Mouse (Mus musculus) effector memory CD4-positive, alpha-beta T cell, adult 5 months (primary cell): Measurements from ENCODE around the gene Kcnd2. TPM values are rescaled to one million over a fixed set of nuclear protein-coding genes. Genes with fewer than 3 reads are reported as not detected.

ENCODE experiments used
- polyA plus RNA-seq: library from polyadenylated mRNA; unstranded; fragments of 100-300 nt; shearing (Covaris generic); gene quantifications from one replicate; pipeline ENCODE4 v1.2.1, GENCODE M21; 2017

The Kcnd2 gene
- not detected for polyA plus RNA-seq

DNA sequence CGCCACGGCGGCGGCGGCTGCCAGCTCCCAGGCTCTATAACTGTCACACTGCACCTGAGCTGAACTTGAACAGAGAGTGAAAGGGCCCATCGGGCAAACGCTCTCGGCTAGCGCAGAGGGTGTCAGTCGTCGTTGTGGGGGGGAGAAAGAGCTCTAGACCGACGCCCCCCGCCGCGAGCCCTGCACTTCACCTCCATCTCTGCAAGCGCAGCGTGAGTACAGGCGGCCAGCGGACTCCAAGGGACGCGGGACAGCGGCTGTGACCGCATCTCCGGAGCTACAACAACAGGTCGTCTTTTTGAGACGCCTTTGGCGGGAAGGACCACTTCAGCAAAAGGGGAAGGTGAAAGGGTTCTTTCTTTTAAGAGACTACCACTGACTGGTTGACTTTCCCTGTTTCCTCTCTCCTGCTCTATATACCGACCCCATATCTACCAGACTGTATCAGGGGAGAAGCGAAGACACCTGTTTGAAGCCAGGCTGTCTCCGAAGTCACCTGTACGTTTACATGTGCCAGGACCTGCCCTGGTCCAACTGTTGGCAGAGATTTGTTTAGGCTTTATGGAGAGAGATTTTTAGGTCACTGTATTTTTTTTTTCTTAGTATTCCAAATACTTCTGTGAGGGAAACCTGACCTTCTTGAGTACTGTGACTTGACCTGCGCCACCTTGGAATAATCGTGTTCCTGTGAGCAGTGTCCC lies at the start of gene Kcnd2:
TSS of gene Kcnd2 (plus strand) at position 13 of the 701 bp plus-strand sequence.

